In the genomic region with DNA sequence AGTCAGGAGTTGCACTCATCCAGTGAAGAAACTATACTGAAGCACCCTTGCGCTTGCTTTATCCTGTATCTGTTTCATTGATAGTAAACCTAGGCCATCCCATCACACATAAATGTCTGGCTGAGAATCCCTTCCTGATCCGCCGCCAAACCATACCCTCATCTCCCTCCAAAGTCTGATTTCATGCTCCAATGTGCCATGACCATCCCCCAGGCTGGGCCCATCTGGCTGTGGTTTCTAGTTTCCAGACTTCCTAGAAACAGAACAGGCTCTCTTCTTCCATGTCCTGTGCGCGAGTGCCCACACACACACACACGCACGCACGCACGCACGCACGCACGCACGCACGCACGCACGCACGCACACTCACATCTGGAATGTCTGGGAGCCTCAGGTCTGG, we compare ENCODE assay signal across 9 mouse cellular contexts.
DNase-seq lines count a peak whose midpoint lies in the region; ATAC-seq and TF ChIP-seq lines count a peak whose summit lies in the region.
"Had no signal": no experiment of that assay in that cellular context is flagged by ENCODE, and none has a peak within 500 bp of the region (broad histone marks: within the 10 kb centered on the region; RNA-seq: fewer than 3 reads in every experiment).

No protein-coding gene starts in this region.

- no peak for DNase-seq in kidney, adult 18-20 months
- DNase-seq in cerebellum, adult 11-12 months, result peak; percentile 72
- DNase-seq in forebrain, postnatal 0 days, result peak; percentile 56
- DNase-seq in adrenal gland, adult 2 months, result no peak
- DNase-seq in retina, postnatal 1 day, result no peak
- DNase-seq in frontal cortex, postnatal 14 days (ENCODE audit: low spot score in 2 of 2), result no peak

- no peak overlapping the region for H3K4me3 ChIP-seq in kidney, embryonic 16.5 days (ENCODE audit: low read length)
- no peak overlapping the region for H3K4me3 ChIP-seq in forebrain, postnatal 0 days (ENCODE audit: low read depth, low read length)
- no peak overlapping the region for H3K4me3 ChIP-seq in midbrain, embryonic 12.5 days
- H3K4me3 ChIP-seq: heart, embryonic 12.5 days had no signal

- no peak for TF ChIP-seq CTCF in forebrain, postnatal 0 days (IDR thresholded peaks at IDR 0.05; ENCODE audit: low read depth)

- ATAC-seq in kidney, embryonic 16.5 days (ENCODE audit: low FRiP score, low TSS enrichment), result peak; percentile 74
- peak; percentile 45; the same call in 1 of the 2 replicates for ATAC-seq in forebrain, postnatal 0 days
- ATAC-seq in midbrain, embryonic 12.5 days (ENCODE audit: low FRiP score, low read depth), result peak; percentile 9; the same call in 1 of the 2 replicates

- H3K9ac ChIP-seq in kidney, embryonic 16.5 days (replicated peaks; ENCODE audit: low read length), result no peak overlapping the region
- H3K9ac ChIP-seq in forebrain, postnatal 0 days, result no peak overlapping the region
- H3K9ac ChIP-seq in midbrain, embryonic 12.5 days (replicated peaks), result no peak overlapping the region
- H3K9ac ChIP-seq: heart, embryonic 12.5 days had no signal

- no peaks in the 10 kb centered on the region for H3K9me3 ChIP-seq in kidney, embryonic 16.5 days (ENCODE audit: low read length)
- no peaks in the 10 kb centered on the region for H3K9me3 ChIP-seq in forebrain, postnatal 0 days (ENCODE audit: low read length)
- no peaks in the 10 kb centered on the region for H3K9me3 ChIP-seq in midbrain, embryonic 12.5 days
- H3K9me3 ChIP-seq: heart, embryonic 12.5 days had no signal

- H3K4me2 ChIP-seq in kidney, embryonic 16.5 days (replicated peaks; ENCODE audit: low read depth, low read length), result no peak overlapping the region
- H3K4me2 ChIP-seq in forebrain, postnatal 0 days (ENCODE audit: low read depth), result no peak overlapping the region
- H3K4me2 ChIP-seq in midbrain, embryonic 12.5 days (replicated peaks), result no peak overlapping the region
- H3K4me2 ChIP-seq: heart, embryonic 12.5 days had no signal

- peaks cover 8% of the 10 kb centered on the region for H3K4me1 ChIP-seq in kidney, embryonic 16.5 days (ENCODE audit: insufficient read depth, low read length)
- peaks cover 2% of the 10 kb centered on the region; the same call in 1 of the 2 replicates for H3K4me1 ChIP-seq in forebrain, postnatal 0 days (ENCODE audit: insufficient read depth)
- H3K4me1 ChIP-seq in midbrain, embryonic 12.5 days, result no peaks in the 10 kb centered on the region
- H3K4me1 ChIP-seq: heart, embryonic 12.5 days had no signal

- peak overlapping the region; percentile 66 for H3K27ac ChIP-seq in kidney, embryonic 16.5 days (ENCODE audit: low read length)
- no peak overlapping the region for H3K27ac ChIP-seq in forebrain, postnatal 0 days (ENCODE audit: low read depth, low read length)
- no peak overlapping the region; the same call in 1 of the 2 replicates for H3K27ac ChIP-seq in midbrain, embryonic 12.5 days (replicated peaks)

- H3K27me3 ChIP-seq in kidney, embryonic 16.5 days (ENCODE audit: insufficient read depth, low read length), result no peaks in the 10 kb centered on the region
- no peaks in the 10 kb centered on the region for H3K27me3 ChIP-seq in forebrain, postnatal 0 days (ENCODE audit: insufficient read depth, low read length)
- peaks cover 10% of the 10 kb centered on the region for H3K27me3 ChIP-seq in midbrain, embryonic 12.5 days
- H3K27me3 ChIP-seq: heart, embryonic 12.5 days had no signal

- 62% methylated on average over 17 of the region's 17 CpGs for WGBS in kidney, embryonic 16.5 days
- WGBS in forebrain, postnatal 0 days, result 86% methylated on average over 17 of the region's 17 CpGs
- 85% methylated on average over 17 of the region's 17 CpGs for WGBS in midbrain, embryonic 12.5 days

- no peaks in the 10 kb centered on the region for H3K36me3 ChIP-seq in kidney, embryonic 16.5 days (ENCODE audit: insufficient read depth, low read length)
- no peaks in the 10 kb centered on the region for H3K36me3 ChIP-seq in forebrain, postnatal 0 days (ENCODE audit: insufficient read depth)
- H3K36me3 ChIP-seq in midbrain, embryonic 12.5 days, result no peaks in the 10 kb centered on the region
- H3K36me3 ChIP-seq: heart, embryonic 12.5 days had no signal

Comparison
In these comparisons a context has a peak if more than half of its experiments do, and no peak if none do; other contexts are left out.
1. ATAC-seq: peak in every context shown above with its lines; median percentile 74 in kidney, embryonic 16.5 days; 45 in forebrain, postnatal 0 days; 9 in midbrain, embryonic 12.5 days.
2. DNase-seq: peak in cerebellum, adult 11-12 months (single experiment) and forebrain, postnatal 0 days (single experiment); none in kidney, adult 18-20 months (single experiment), adrenal gland, adult 2 months (single experiment), retina, postnatal 1 day (single experiment) and frontal cortex, postnatal 14 days (0 of 2).